Mouse (Mus musculus) brown adipose tissue, adult 24 weeks (tissue): Measurements from ENCODE around the gene Gm20388. TPM values are rescaled to one million over a fixed set of nuclear protein-coding genes. Genes with fewer than 3 reads are reported as not detected.

ENCODE experiments used
- H3K27ac ChIP-seq: fragments of 200-500 bp; replicated peaks from 2 replicates; pipeline ENCODE4 v1.5.1; 2012; ENCODE audit warnings: low read depth, mild to moderate bottlenecking, low read length
- H3K4me1 ChIP-seq: fragments of 200-500 bp; 2 replicates; pipeline ENCODE4 v1.6.1; 2012; ENCODE audit warnings: low read length, mixed read lengths; ENCODE audit not compliant: control insufficient read depth, insufficient read depth, insufficient read length
- H3K4me3 ChIP-seq: fragments of 200-500 bp; 2 replicates; pipeline ENCODE4 v1.5.1; 2012; ENCODE audit warnings: low read depth, mild to moderate bottlenecking, low read length, moderate library complexity; ENCODE audit not compliant: insufficient read depth
- polyA plus RNA-seq: library from polyadenylated mRNA; stranded (reverse); fragments of >200 nt; gene quantifications from 2 replicates; pipeline ENCODE4 v1.2.4, GENCODE M21; 2012; ENCODE audit not compliant: missing spikeins, insufficient read depth, insufficient read length

Gm20388 gene
- polyA plus RNA-seq, 1 experiment, result 44.7 TPM

DNA sequence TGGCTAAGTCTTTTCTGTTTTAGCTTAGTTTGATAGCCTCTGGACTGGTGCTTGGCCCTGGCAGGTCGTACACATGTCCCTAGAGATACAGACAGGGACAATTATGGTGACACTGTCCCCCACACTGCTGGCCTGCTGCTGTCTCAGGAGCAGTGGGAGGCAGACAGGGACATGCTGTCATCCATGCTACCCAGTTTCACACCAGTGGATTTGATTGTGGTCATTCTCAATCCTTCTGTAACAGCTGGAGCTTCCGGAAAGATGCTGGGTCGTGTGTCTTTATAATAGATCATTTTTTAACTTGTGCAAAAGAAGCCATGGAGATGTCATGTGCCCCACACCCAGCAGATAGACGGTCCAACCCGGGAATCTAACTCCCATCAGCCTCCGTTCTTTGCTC is 2334.5 kb downstream of the Gm20388 start:
- Histone ChIP-seq H3K27ac (no peak overlapping the region), H3K4me1 (no peaks in the 10 kb centered on the region), H3K4me3 (no peak overlapping the region)

DNA sequence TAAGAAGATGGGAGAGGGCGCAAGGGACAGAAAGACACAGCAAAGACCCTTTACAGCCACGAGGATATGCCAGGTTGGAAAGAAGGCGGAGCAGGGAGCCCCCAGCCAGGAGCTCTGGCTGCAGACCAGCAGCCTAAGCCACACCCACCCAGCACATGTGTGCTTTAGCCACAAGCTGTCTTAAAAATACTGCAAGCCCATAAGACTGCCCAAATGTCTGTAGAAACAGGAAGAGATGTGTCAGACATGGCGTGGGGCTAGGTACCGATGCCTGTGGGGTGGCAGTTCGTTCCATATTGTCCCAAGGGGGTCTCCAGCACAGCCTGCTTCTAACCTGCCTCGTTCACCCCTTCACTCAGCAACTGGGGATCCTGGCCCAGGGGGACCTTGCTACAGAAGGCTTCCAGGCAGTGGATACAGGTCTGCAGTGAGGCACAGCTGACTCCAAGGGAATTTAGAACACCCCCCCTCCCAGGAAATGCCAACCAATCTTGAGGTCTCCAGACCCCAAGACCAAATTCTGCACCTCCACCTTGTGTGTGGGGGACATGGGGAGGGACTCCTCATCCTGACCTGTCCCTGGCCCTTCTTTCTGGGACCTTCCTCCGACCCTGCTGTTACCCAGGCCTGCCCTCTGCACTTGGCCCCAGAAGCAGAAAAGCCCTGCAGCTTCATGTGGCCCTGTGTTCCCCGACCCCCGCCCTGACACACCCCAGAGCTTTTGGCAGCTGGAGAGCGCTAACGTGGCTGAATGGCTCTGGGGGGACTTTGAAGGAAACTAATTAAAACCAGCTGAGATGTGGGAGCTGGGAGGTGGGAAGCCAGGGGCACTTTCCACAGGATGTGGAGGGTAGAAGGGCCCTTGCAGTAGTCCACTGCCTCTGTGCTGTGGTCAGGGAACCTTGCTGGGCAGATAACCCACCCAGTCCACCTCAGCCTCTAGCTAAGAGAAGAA is 2335.9 kb downstream of the Gm20388 start:
- Histone ChIP-seq H3K4me1 (no peaks in the 10 kb centered on the region), H3K4me3 (no peak overlapping the region), H3K27ac (no peak overlapping the region)

- H3K4me3 ChIP-seq, result no peak overlapping the region
- H3K27ac ChIP-seq, result no peak overlapping the region
- no peaks in the 10 kb centered on the region for H3K4me1 ChIP-seq
Measured at GRCm38 (mm10) chr8:122251739-122252138, 2341.1 kb downstream of the Gm20388 start.

- Histone ChIP-seq H3K27ac (no peak overlapping the region), H3K4me1 (no peaks in the 10 kb centered on the region)
Measured at GRCm38 (mm10) chr8:122252366-122252765, 2341.7 kb downstream of the Gm20388 start.

DNA sequence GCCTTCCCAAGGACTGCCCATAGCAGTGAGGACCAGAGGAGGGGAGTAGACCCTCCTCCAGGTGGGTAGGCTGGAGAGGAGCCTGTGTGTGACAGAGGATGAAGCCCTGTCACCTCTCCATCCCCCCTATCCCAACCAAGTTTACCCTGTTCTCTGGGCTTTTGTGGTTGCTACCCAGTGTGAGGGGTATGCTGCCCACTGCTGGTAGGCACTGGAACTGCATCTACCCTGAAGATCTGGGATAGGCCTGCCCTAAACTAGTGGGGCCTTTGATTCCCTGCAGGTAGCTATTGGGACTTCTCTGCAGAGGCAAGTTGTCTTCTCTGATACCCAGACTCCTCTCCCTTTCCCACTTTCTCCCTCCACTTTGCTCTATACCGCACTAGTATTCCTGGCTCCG is 2348.7 kb downstream of the Gm20388 start:
- no peak overlapping the region for H3K27ac ChIP-seq
- peaks cover 4% of the 10 kb centered on the region; the same call in 1 of the 2 replicates for H3K4me1 ChIP-seq
- H3K4me3 ChIP-seq, result no peak overlapping the region

More at GRCm38 (mm10) chr8:122252366-122252765, 2341.7 kb downstream of the Gm20388 start:
- no peak overlapping the region for H3K4me3 ChIP-seq

- Histone ChIP-seq H3K27ac (no peak overlapping the region), H3K4me1 (peaks cover 8% of the 10 kb centered on the region)
Measured at GRCm38 (mm10) chr8:122260755-122261154, 2350.1 kb downstream of the Gm20388 start.

GRCm38 (mm10) chr8:122262835-122263234 is 2352.2 kb downstream of the Gm20388 start:
- no peak overlapping the region for H3K4me3 ChIP-seq
- no peak overlapping the region for H3K27ac ChIP-seq
- H3K4me1 ChIP-seq, result peaks cover 8% of the 10 kb centered on the region

More at GRCm38 (mm10) chr8:122260755-122261154, 2350.1 kb downstream of the Gm20388 start:
- no peak overlapping the region for H3K4me3 ChIP-seq

- no peak overlapping the region for H3K4me3 ChIP-seq
- peaks cover 8% of the 10 kb centered on the region for H3K4me1 ChIP-seq
- H3K27ac ChIP-seq, result no peak overlapping the region
Measured at GRCm38 (mm10) chr8:122264243-122264642, 2353.6 kb downstream of the Gm20388 start.

GRCm38 (mm10) chr8:122265522-122265921 is 2354.9 kb downstream of the Gm20388 start:
- no peak overlapping the region for H3K27ac ChIP-seq
- peaks cover 8% of the 10 kb centered on the region for H3K4me1 ChIP-seq
- H3K4me3 ChIP-seq, result no peak overlapping the region

DNA sequence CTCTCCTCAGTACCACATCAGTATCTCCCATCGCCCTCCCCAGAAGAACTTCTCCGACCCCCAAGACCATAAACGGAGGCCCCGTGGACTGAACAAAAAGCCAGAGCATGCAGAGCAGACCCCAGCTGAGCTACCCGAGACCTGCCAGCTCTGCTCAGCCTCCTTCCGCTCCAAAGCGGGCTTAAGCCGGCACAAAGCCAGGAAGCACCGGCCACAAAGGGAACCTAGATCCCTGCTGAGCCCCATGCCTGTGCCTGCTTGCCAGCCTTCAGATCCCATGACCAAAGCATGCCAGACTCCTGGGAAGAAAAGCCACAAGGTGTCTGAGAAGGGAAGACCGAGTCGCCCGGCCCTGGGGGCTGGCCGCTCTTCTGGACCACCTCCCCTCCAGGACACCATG is 2356.2 kb downstream of the Gm20388 start:
- Histone ChIP-seq H3K4me3 (no peak overlapping the region), H3K27ac (no peak overlapping the region), H3K4me1 (peaks cover 8% of the 10 kb centered on the region)

DNA sequence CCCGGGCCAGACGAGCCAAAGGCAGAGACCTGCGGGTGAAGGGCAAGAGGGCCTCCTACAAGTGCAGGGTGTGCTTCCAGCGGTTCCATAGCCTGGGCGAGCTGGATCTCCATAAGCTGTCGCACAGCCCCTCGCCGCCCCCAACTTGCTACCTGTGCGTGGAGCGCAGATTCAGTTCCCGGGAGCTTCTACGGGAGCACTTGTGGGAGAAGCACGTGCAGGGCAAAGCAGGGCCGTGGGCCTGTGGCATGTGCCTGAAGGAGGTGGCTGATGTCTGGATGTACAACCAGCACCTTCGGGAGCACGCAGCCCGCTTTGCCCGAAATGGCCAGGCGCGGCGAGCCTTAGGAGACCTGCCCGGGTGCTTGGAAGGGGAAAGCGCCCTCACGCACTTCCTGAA is 2358.2 kb downstream of the Gm20388 start:
- Histone ChIP-seq H3K4me3 (peak overlapping the region; percentile 54), H3K27ac (no peak overlapping the region)

GRCm38 (mm10) chr8:122269404-122269803 is 2358.8 kb downstream of the Gm20388 start:
- Histone ChIP-seq H3K4me1 (peaks cover 4% of the 10 kb centered on the region; the same call in 1 of the 2 replicates), H3K27ac (no peak overlapping the region), H3K4me3 (peak overlapping the region; percentile 54)

More for the DNA sequence above, 2358.2 kb downstream of the Gm20388 start:
- peaks cover 8% of the 10 kb centered on the region for H3K4me1 ChIP-seq

GRCm38 (mm10) chr8:122270555-122270954 is 2359.9 kb downstream of the Gm20388 start:
- Histone ChIP-seq H3K4me1 (no peaks in the 10 kb centered on the region; the same call in 1 of the 2 replicates), H3K4me3 (no peak overlapping the region)

GRCm38 (mm10) chr8:122273152-122273551 is 2362.5 kb downstream of the Gm20388 start:
- H3K27ac ChIP-seq, result no peak overlapping the region
- H3K4me3 ChIP-seq, result no peak overlapping the region
- peaks cover 9% of the 10 kb centered on the region for H3K4me1 ChIP-seq

More at GRCm38 (mm10) chr8:122270555-122270954, 2359.9 kb downstream of the Gm20388 start:
- H3K27ac ChIP-seq, result no peak overlapping the region

DNA sequence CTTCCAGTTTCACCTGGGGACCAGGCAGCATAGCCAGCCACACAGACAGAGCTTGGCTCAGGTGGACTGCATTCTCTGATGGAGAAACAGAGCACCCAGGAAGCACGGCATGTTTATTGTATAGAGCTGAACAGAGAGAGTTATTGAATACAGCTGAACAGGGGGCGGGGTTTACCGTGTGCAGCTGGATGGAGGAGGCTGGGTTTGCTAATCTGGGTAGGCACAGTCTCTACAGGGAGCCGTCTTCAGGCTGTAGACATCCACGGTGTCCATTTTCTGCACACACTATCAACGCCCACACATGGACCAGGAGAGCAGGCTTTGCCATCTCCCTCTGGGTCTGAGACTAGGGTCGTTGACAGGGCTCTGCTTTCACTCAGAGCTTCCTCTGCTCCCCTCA is 2363.2 kb downstream of the Gm20388 start:
- Histone ChIP-seq H3K27ac (no peak overlapping the region), H3K4me3 (no peak overlapping the region)

More for the DNA sequence above, 2363.2 kb downstream of the Gm20388 start:
- peaks cover 9% of the 10 kb centered on the region for H3K4me1 ChIP-seq
